Mouse (Mus musculus) liver, embryonic 14.5 days (tissue): ENCODE measurements around the gene Klk1. TPM values are rescaled to one million over a fixed set of nuclear protein-coding genes. Genes with fewer than 3 reads are reported as not detected.

Experiments
- ATAC-seq: fragments of 200-750 bp; cut with Nextera tagmentation; 2 replicates; pipeline ENCODE4 v1.8.0; 2017; ENCODE audit warnings: moderate number of reproducible peaks, mild to moderate bottlenecking, moderate library complexity; ENCODE audit not compliant: insufficient read depth
- DNase-seq, 3 experiments: peaks; one replicate each; pipeline ENCODE4 v3.0.0-alpha.2; 2012 to 2013; ENCODE audit warnings: low read depth in 3 of 3, low spot score in 3 of 3
- H3K27ac ChIP-seq: fragments of 300-500 bp; sonication (generic); 2 replicates; pipeline ENCODE4 v1.5.1; 2014; ENCODE audit warnings: moderate library complexity, mild to moderate bottlenecking, control low read depth, inconsistent platforms
- H3K27me3 ChIP-seq: fragments of 300-500 bp; sonication (generic); 2 replicates; pipeline ENCODE4 v1.6.1; 2014; ENCODE audit warnings: mild to moderate bottlenecking, low read length, moderate library complexity; ENCODE audit not compliant: control insufficient read depth, insufficient read depth
- H3K36me3 ChIP-seq: fragments of 300-500 bp; sonication (generic); replicated peaks from 2 replicates; pipeline ENCODE4 v1.6.1; 2014; ENCODE audit warnings: low read depth; ENCODE audit not compliant: control insufficient read depth, insufficient read depth
- H3K4me1 ChIP-seq, 2 experiments: fragments of 200-500 bp in 1 of 2; fragments of 300-500 bp in 1 of 2; sonication (generic) in 1 of 2; replicated peaks; 2 replicates each; pipeline ENCODE4 v1.6.1; 2012 to 2014; ENCODE audit warnings: antibody characterized with exemption in 1 of 2, inconsistent platforms in 1 of 2, low read length in 1 of 2; ENCODE audit not compliant: control insufficient read depth in 2 of 2, insufficient read depth in 2 of 2
- H3K4me2 ChIP-seq: fragments of 300-500 bp; sonication (generic); 2 replicates; pipeline ENCODE4 v1.6.1; 2014; ENCODE audit warnings: low read depth, mild to moderate bottlenecking, control low read depth, moderate library complexity
- H3K4me3 ChIP-seq, 2 experiments: fragments of 200-500 bp in 1 of 2; fragments of 300-500 bp in 1 of 2; sonication (generic) in 1 of 2; 2 replicates each; pipeline ENCODE4 v1.5.1; 2012 to 2014; ENCODE audit warnings: low read depth in 2 of 2, low read length in 2 of 2, mild to moderate bottlenecking in 2 of 2, control low read depth in 1 of 2, inconsistent platforms in 1 of 2, moderate library complexity in 1 of 2; ENCODE audit not compliant: insufficient read depth in 1 of 2
- H3K9ac ChIP-seq: fragments of 300-500 bp; sonication (generic); replicated peaks from 2 replicates; pipeline ENCODE4 v1.6.1; 2014; ENCODE audit warnings: mild to moderate bottlenecking, control low read depth, moderate library complexity
- H3K9me3 ChIP-seq: fragments of 300-500 bp; sonication (generic); 2 replicates; pipeline ENCODE4 v1.6.1; 2016; ENCODE audit warnings: low read length, mixed read lengths; ENCODE audit not compliant: control insufficient read depth
- CTCF ChIP-seq: IDR thresholded peaks from 2 replicates; pipeline ENCODE4 v1.5.1; 2016; ENCODE audit warnings: antibody characterized with exemption, low read depth, control low read depth
- EP300 ChIP-seq: IDR thresholded peaks from 2 replicates; pipeline ENCODE4 v1.6.1; 2016; ENCODE audit warnings: antibody characterized with exemption, low read depth
- whole genome bisulfite sequencing: fragments of 180-500 bp; shearing (Covaris S2); extraction: QIAGEN DNeasy Blood & Tissue Kit; methylation state at CpG from one replicate; pipeline ENCODE4 v1.1.7; 2014; ENCODE audit not compliant: insufficient replicate concordance; 5-methylcytosine and 5-hydroxymethylcytosine counted together
- polyA plus RNA-seq, 2 experiments: library from polyadenylated mRNA; depleted of rRNA in 1 of 2; stranded (reverse) in 1 of 2; unstranded in 1 of 2; fragments of >200 nt; fragmentation: Nextera tagmentation in 1 of 2; extraction: Ambion mirVana in 1 of 2; gene quantifications; 2 replicates each; pipeline versions ENCODE4 v1.2.1 to v1.2.3; 2012 to 2014

The Klk1 gene
- polyA plus RNA-seq, 2 experiments: not detected

GRCm38 (mm10) chr7:44262791-44263643 lies 37.9 kb downstream of the Klk1 start:
- no peaks in the 10 kb centered on the region for H3K4me1 ChIP-seq
- no peaks in the 10 kb centered on the region for H3K9me3 ChIP-seq
- ATAC-seq (0 out of 2 replicates have a peak, but pooled peaks have one; percentile 18), DNase-seq (peak; percentile 74 to 79 (median 77))
- H3K27me3 ChIP-seq: peaks cover 3% of the 10 kb centered on the region
- no peak overlapping the region for H3K9ac ChIP-seq
- 4% methylated on average over 34 of the region's 34 CpGs for WGBS
- peak overlapping the region; percentile 16; the same call in 1 of the 2 replicates for H3K4me2 ChIP-seq
- H3K4me3 ChIP-seq: no peak overlapping the region
- H3K27ac ChIP-seq: no peak overlapping the region
- H3K36me3 ChIP-seq: no peaks in the 10 kb centered on the region
- no peak for TF ChIP-seq EP300
- TF ChIP-seq CTCF: peak; percentile 95

GRCm38 (mm10) chr7:44268117-44268516 lies 43.0 kb downstream of the Klk1 start:
- DNase-seq (no peak), ATAC-seq (no peak)
- H3K4me1 ChIP-seq: no peaks in the 10 kb centered on the region
- H3K9ac ChIP-seq: no peak overlapping the region
- H3K27ac ChIP-seq: no peak overlapping the region
- H3K9me3 ChIP-seq: no peaks in the 10 kb centered on the region
- H3K36me3 ChIP-seq: no peaks in the 10 kb centered on the region
- TF ChIP-seq EP300 (no peak), CTCF (no peak)
- H3K4me3 ChIP-seq: no peak overlapping the region
- 59% methylated on average over 11 of the region's 11 CpGs for WGBS
- H3K4me2 ChIP-seq: no peak overlapping the region
- no peaks in the 10 kb centered on the region; the same call in 1 of the 2 replicates for H3K27me3 ChIP-seq

GRCm38 (mm10) chr7:44269397-44269796 lies 44.2 kb downstream of the Klk1 start:
- no peak overlapping the region for H3K4me3 ChIP-seq
- no peaks in the 10 kb centered on the region for H3K36me3 ChIP-seq
- DNase-seq (no peak), ATAC-seq (no peak)
- H3K4me1 ChIP-seq: no peaks in the 10 kb centered on the region
- H3K9me3 ChIP-seq: no peaks in the 10 kb centered on the region
- no peaks in the 10 kb centered on the region; the same call in 1 of the 2 replicates for H3K27me3 ChIP-seq
- H3K9ac ChIP-seq: no peak overlapping the region
- no peak overlapping the region for H3K4me2 ChIP-seq
- no peak for TF ChIP-seq CTCF
- no peak for TF ChIP-seq EP300
- no peak overlapping the region for H3K27ac ChIP-seq
- 34% methylated on average over 2 of the region's 2 CpGs for WGBS

- no peaks in the 10 kb centered on the region for H3K4me1 ChIP-seq
- no peak overlapping the region for H3K4me2 ChIP-seq
- no peaks in the 10 kb centered on the region for H3K36me3 ChIP-seq
- no peaks in the 10 kb centered on the region; the same call in 1 of the 2 replicates for H3K27me3 ChIP-seq
- no peak for TF ChIP-seq EP300
- no peak for TF ChIP-seq CTCF
- ATAC-seq (no peak), DNase-seq (no peak)
- no peak overlapping the region for H3K9ac ChIP-seq
- no peak overlapping the region for H3K4me3 ChIP-seq
- H3K27ac ChIP-seq: no peak overlapping the region
- WGBS: 51% methylated on average over 2 of the region's 2 CpGs
- H3K9me3 ChIP-seq: no peaks in the 10 kb centered on the region
Measured at GRCm38 (mm10) chr7:44271309-44271708, 46.1 kb downstream of the Klk1 start.

GRCm38 (mm10) chr7:44272546-44272945 lies 47.4 kb downstream of the Klk1 start:
- 52% methylated on average over 7 of the region's 7 CpGs for WGBS
- Histone ChIP-seq H3K4me3 (no peak overlapping the region), H3K27me3 (no peaks in the 10 kb centered on the region; the same call in 1 of the 2 replicates), H3K4me1 (no peaks in the 10 kb centered on the region), H3K4me2 (no peak overlapping the region), H3K36me3 (no peaks in the 10 kb centered on the region), H3K27ac (no peak overlapping the region), H3K9ac (no peak overlapping the region), H3K9me3 (no peaks in the 10 kb centered on the region)
- DNase-seq (no peak), ATAC-seq (no peak)
- TF ChIP-seq EP300 (no peak), CTCF (no peak)
